Mouse (Mus musculus) myocyte (in vitro differentiated cells): ENCODE data around the gene AI837181.

Experiments used
- MAX ChIP-seq: IDR thresholded peaks from one replicate; pipeline ENCODE4 v1.6.1; 2011; ENCODE audit warnings: low read depth, mild to moderate bottlenecking, control low read depth
- MYOG ChIP-seq, 3 experiments: IDR thresholded peaks; one replicate each; pipeline ENCODE4 v1.6.1; 2011; ENCODE audit warnings: control low read depth in 2 of 3, low read depth in 2 of 3, mild to moderate bottlenecking in 2 of 3; ENCODE audit not compliant: insufficient read length in 2 of 3, control insufficient read depth in 1 of 3, insufficient read depth in 1 of 3
- POLR2A ChIP-seq: IDR thresholded peaks from one replicate; pipeline ENCODE4 v1.6.1; 2011; ENCODE audit warnings: low read depth, mild to moderate bottlenecking, control low read depth, moderate library complexity; ENCODE audit not compliant: insufficient read length
- TCF12 ChIP-seq: IDR thresholded peaks from one replicate; pipeline ENCODE4 v1.6.1; 2011; ENCODE audit warnings: mild to moderate bottlenecking, control low read depth; ENCODE audit not compliant: poor library complexity, insufficient read depth, severe bottlenecking
- TCF3 ChIP-seq: IDR thresholded peaks from one replicate; pipeline ENCODE4 v1.6.1; 2011; ENCODE audit warnings: low read depth, control low read depth; ENCODE audit not compliant: insufficient read length
- USF1 ChIP-seq: IDR thresholded peaks from one replicate; pipeline ENCODE4 v1.6.1; 2011; ENCODE audit warnings: low read depth, mild to moderate bottlenecking, control low read depth, moderate library complexity

DNA sequence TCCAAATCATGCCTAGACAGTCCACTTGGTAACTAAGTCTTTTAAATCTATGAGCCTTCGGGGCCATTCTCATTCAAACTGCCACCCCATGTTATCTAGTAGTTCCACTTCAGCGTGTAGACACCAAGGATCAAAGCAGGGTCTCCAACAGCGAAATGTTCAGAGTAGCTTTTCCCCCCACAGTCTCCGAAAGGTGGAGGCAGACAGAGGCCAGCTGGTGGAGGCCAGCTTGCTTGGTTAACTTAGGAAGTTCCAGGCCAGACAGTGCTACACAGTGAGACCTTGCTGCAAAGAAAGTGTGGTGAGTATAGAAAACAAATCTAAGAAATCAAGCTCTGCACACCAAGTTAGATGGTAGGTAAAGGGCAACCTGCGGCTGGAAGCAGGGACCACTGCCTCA is 14.3 kb upstream of the AI837181 start:
- TF ChIP-seq POLR2A (no peak), USF1 (no peak), MAX (no peak), TCF3 (no peak), MYOG (IDR thresholded peaks at IDR 0.05; ENCODE audit: control insufficient read depth in 1 of 3, insufficient read depth in 1 of 3, insufficient read length in 2 of 3, low read depth in 2 of 3) (no peak), TCF12 (no peak)
